Comparison of ENCODE assay signal across 10 mouse cellular contexts in genomic region chr6:71012436-71012822, GRCm38 (mm10). TPM values are rescaled to one million over a fixed set of nuclear protein-coding genes. Genes with fewer than 3 reads are reported as not detected.
A peak's percentile ranks its signal among the peaks of the same experiment; 100 is the strongest.
DNase-seq lines count a peak whose midpoint lies in the region; ATAC-seq lines count a peak whose summit lies in the region.
"Had no signal": no experiment of that assay in that cellular context is flagged by ENCODE, and none has a peak within 500 bp of the region (broad histone marks: within the 10 kb centered on the region; RNA-seq: fewer than 3 reads in every experiment).

No protein-coding gene starts in this region.

- no peak for DNase-seq in heart, postnatal 36 days
- DNase-seq in midbrain, embryonic 10.5 days (ENCODE audit: low spot score) = no peak
- DNase-seq in gastrocnemius, postnatal 25 days = no peak
- DNase-seq in adrenal gland, postnatal 36 days = no peak
- DNase-seq in B cell, adult 2 months = no peak
- DNase-seq: gastrocnemius, postnatal 14 days had no signal

- H3K27me3 ChIP-seq in heart, embryonic 11.5 days (ENCODE audit: control insufficient read depth, insufficient read depth, low read length) = peaks cover 13% of the 10 kb centered on the region
- H3K27me3 ChIP-seq in hindbrain, embryonic 15.5 days = peaks cover 11% of the 10 kb centered on the region
- H3K27me3 ChIP-seq in midbrain, embryonic 10.5 days (ENCODE audit: low read depth, poor library complexity, severe bottlenecking) = peaks cover 56% of the 10 kb centered on the region

- peak overlapping the region; percentile 49 for H3K4me3 ChIP-seq in heart, embryonic 11.5 days (ENCODE audit: low read depth, low read length)
- peak overlapping the region; percentile 36 for H3K4me3 ChIP-seq in brown adipose tissue, adult 24 weeks (ENCODE audit: insufficient read depth, low read depth, low read length)
- peak overlapping the region; percentile 54 for H3K4me3 ChIP-seq in hindbrain, embryonic 15.5 days
- peak overlapping the region; percentile 68 for H3K4me3 ChIP-seq in midbrain, embryonic 10.5 days

- H3K27ac ChIP-seq in heart, embryonic 11.5 days (ENCODE audit: low read depth, low read length) = no peak overlapping the region
- no peak overlapping the region for H3K27ac ChIP-seq in brown adipose tissue, adult 24 weeks (replicated peaks; ENCODE audit: low read depth, low read length)
- H3K27ac ChIP-seq in hindbrain, embryonic 15.5 days (replicated peaks) = no peak overlapping the region
- H3K27ac ChIP-seq in midbrain, embryonic 10.5 days (replicated peaks) = no peak overlapping the region

- intact Hi-C loops in heart, postnatal 36 days (cut with DNase I) = no loop called here

- H3K36me3 ChIP-seq in heart, embryonic 11.5 days (ENCODE audit: control insufficient read depth, insufficient read depth, low read length) = no peaks in the 10 kb centered on the region
- H3K36me3 ChIP-seq in hindbrain, embryonic 15.5 days = no peaks in the 10 kb centered on the region
- H3K36me3 ChIP-seq in midbrain, embryonic 10.5 days = no peaks in the 10 kb centered on the region

- 12% methylated on average over 9 of the region's 9 CpGs for WGBS in heart, embryonic 11.5 days (ENCODE audit: insufficient replicate concordance)
- WGBS in hindbrain, embryonic 15.5 days = 12% methylated on average over 9 of the region's 9 CpGs
- WGBS in midbrain, embryonic 10.5 days = 15% methylated on average over 9 of the region's 9 CpGs

- H3K9me3 ChIP-seq in heart, embryonic 11.5 days (replicated peaks; ENCODE audit: control insufficient read depth, low read length) = no peaks in the 10 kb centered on the region
- H3K9me3 ChIP-seq in hindbrain, embryonic 15.5 days = no peaks in the 10 kb centered on the region
- no peaks in the 10 kb centered on the region for H3K9me3 ChIP-seq in midbrain, embryonic 10.5 days (replicated peaks)

- no peak for ATAC-seq in heart, embryonic 11.5 days (replicated peaks; ENCODE audit: insufficient number of reproducible peaks, low FRiP score, low TSS enrichment)
- ATAC-seq in hindbrain, embryonic 15.5 days (ENCODE audit: low FRiP score, low read depth) = peak; percentile 57

- H3K4me1 ChIP-seq in heart, embryonic 11.5 days (ENCODE audit: control insufficient read depth, insufficient read depth, low read length) = no peaks in the 10 kb centered on the region
- H3K4me1 ChIP-seq in brown adipose tissue, adult 24 weeks (ENCODE audit: control insufficient read depth, insufficient read depth, insufficient read length, low read length) = 0 out of 2 replicates have a peak, but pooled peaks cover 2% of the 10 kb centered on the region
- peaks cover 3% of the 10 kb centered on the region for H3K4me1 ChIP-seq in hindbrain, embryonic 15.5 days (replicated peaks)
- peaks cover 10% of the 10 kb centered on the region for H3K4me1 ChIP-seq in midbrain, embryonic 10.5 days

- H3K4me2 ChIP-seq in heart, embryonic 11.5 days = peak overlapping the region; percentile 90
- peak overlapping the region; percentile 88 for H3K4me2 ChIP-seq in hindbrain, embryonic 15.5 days

- no peak overlapping the region for H3K9ac ChIP-seq in heart, embryonic 11.5 days (ENCODE audit: low read depth, low read length)
- H3K9ac ChIP-seq in hindbrain, embryonic 15.5 days = peak overlapping the region; percentile 20; the same call in 1 of the 2 replicates

RNA-seq across cellular contexts. Expression of gene Foxi3, which starts 56.1 kb away (rescaled TPM):
- not detected in 2 replicates for polyA plus RNA-seq in heart, embryonic 11.5 days (2014; fragmentation: Nextera tagmentation; extraction: Ambion mirVana)
- not detected for total RNA-seq in heart, postnatal 36 days (2021)
- polyA plus RNA-seq in brown adipose tissue, adult 24 weeks (2012; ENCODE audit: insufficient read depth, insufficient read length, missing spikeins) = not detected in 2 replicates
- not detected in 2 replicates for polyA plus RNA-seq in hindbrain, embryonic 15.5 days (2015; fragmentation: Nextera tagmentation; extraction: Ambion mirVana)
- 0.10 TPM in 1 of 2 replicates, not detected in the other for polyA plus RNA-seq in midbrain, embryonic 10.5 days (2016; fragmentation: Nextera tagmentation; extraction: Ambion mirVana)
- not detected for total RNA-seq in gastrocnemius, postnatal 25 days (2021)
- total RNA-seq in adrenal gland, postnatal 36 days (2021) = not detected
- total RNA-seq: adrenal gland, postnatal 10 days; gastrocnemius, postnatal 14 days had no signal
